15 mouse cellular contexts compared by ENCODE assay signal in genomic region chr14:54180271-54180670, GRCm38 (mm10).
DNase-seq lines count a peak whose midpoint lies in the region; ATAC-seq and TF ChIP-seq lines count a peak whose summit lies in the region.
"Had no signal": no experiment of that assay in that cellular context is flagged by ENCODE, and none has a peak within 500 bp of the region (broad histone marks: within the 10 kb centered on the region; RNA-seq: fewer than 3 reads in every experiment).

No protein-coding gene starts in this region.

- no peaks in the 10 kb centered on the region for H3K27me3 ChIP-seq in intestine, embryonic 15.5 days (replicated peaks)
- no peaks in the 10 kb centered on the region for H3K27me3 ChIP-seq in intestine, postnatal 0 days (replicated peaks; ENCODE audit: control insufficient read depth, insufficient read depth, low read length)
- no peaks in the 10 kb centered on the region for H3K27me3 ChIP-seq in midbrain, embryonic 14.5 days (ENCODE audit: control insufficient read depth, insufficient read depth, low read length)
- no peaks in the 10 kb centered on the region for H3K27me3 ChIP-seq in midbrain, embryonic 10.5 days (ENCODE audit: low read depth, poor library complexity, severe bottlenecking)
- H3K27me3 ChIP-seq in small intestine, adult 2 months (ENCODE audit: control insufficient read depth, insufficient read depth, low read length), result no peaks in the 10 kb centered on the region
- no peaks in the 10 kb centered on the region for H3K27me3 ChIP-seq in forebrain, embryonic 11.5 days (ENCODE audit: control insufficient read depth, insufficient read depth, low read length)
- H3K27me3 ChIP-seq: limb, embryonic 12.5 days had no signal

- WGBS in intestine, embryonic 15.5 days, result 48% methylated on average over 3 of the region's 3 CpGs
- WGBS in intestine, postnatal 0 days, result 53% methylated on average over 3 of the region's 3 CpGs
- WGBS in midbrain, embryonic 14.5 days, result 44% methylated on average over 3 of the region's 3 CpGs
- 80% methylated on average over 3 of the region's 3 CpGs for WGBS in midbrain, embryonic 10.5 days
- WGBS in small intestine, adult 2 months, result 61% methylated on average over 3 of the region's 3 CpGs
- WGBS in forebrain, embryonic 11.5 days, result 79% methylated on average over 3 of the region's 3 CpGs

- no peak; the same call in 1 of the 2 replicates for ATAC-seq in intestine, embryonic 15.5 days
- ATAC-seq in intestine, postnatal 0 days, result no peak
- 0 out of 2 replicates have a peak, but pooled peaks have one; percentile 29 for ATAC-seq in midbrain, embryonic 14.5 days (ENCODE audit: low FRiP score, low TSS enrichment)
- no peak for ATAC-seq in forebrain, embryonic 11.5 days (replicated peaks; ENCODE audit: low FRiP score)

- no peaks in the 10 kb centered on the region for H3K9me3 ChIP-seq in intestine, embryonic 15.5 days
- no peaks in the 10 kb centered on the region for H3K9me3 ChIP-seq in intestine, postnatal 0 days (ENCODE audit: control insufficient read depth)
- H3K9me3 ChIP-seq in midbrain, embryonic 14.5 days (ENCODE audit: control insufficient read depth, low read length), result no peaks in the 10 kb centered on the region
- H3K9me3 ChIP-seq in midbrain, embryonic 10.5 days (replicated peaks), result no peaks in the 10 kb centered on the region
- H3K9me3 ChIP-seq in forebrain, embryonic 11.5 days (ENCODE audit: control insufficient read depth, low read length), result no peaks in the 10 kb centered on the region
- H3K9me3 ChIP-seq: limb, embryonic 12.5 days had no signal

- no peak for TF ChIP-seq POLR2A in small intestine, adult 2 months (IDR thresholded peaks at IDR 0.05; ENCODE audit: low read depth, low read length)

- no peak overlapping the region for H3K4me2 ChIP-seq in intestine, embryonic 15.5 days (replicated peaks)
- no peak overlapping the region for H3K4me2 ChIP-seq in intestine, postnatal 0 days (replicated peaks; ENCODE audit: low read depth)
- no peak overlapping the region for H3K4me2 ChIP-seq in midbrain, embryonic 14.5 days (ENCODE audit: low read length)
- no peak overlapping the region for H3K4me2 ChIP-seq in forebrain, embryonic 11.5 days (ENCODE audit: low read depth, low read length, severe bottlenecking)
- H3K4me2 ChIP-seq: limb, embryonic 12.5 days had no signal

- intact Hi-C loops in gastrocnemius, adult 2 months (cut with DNase I), result no loop called here

- TF ChIP-seq CTCF in gastrocnemius, adult 2 months (IDR thresholded peaks at IDR 0.05), result no peak
- TF ChIP-seq CTCF in intestine, postnatal 0 days (IDR thresholded peaks at IDR 0.05; ENCODE audit: low read depth), result no peak
- TF ChIP-seq CTCF in small intestine, adult 2 months (IDR thresholded peaks at IDR 0.05; ENCODE audit: extremely low read depth, insufficient read length, insufficient replicate concordance, low read depth, low read length), result no peak

- no peaks in the 10 kb centered on the region for H3K36me3 ChIP-seq in intestine, embryonic 15.5 days
- no peaks in the 10 kb centered on the region for H3K36me3 ChIP-seq in intestine, postnatal 0 days (ENCODE audit: control insufficient read depth, insufficient read depth)
- no peaks in the 10 kb centered on the region for H3K36me3 ChIP-seq in midbrain, embryonic 14.5 days (ENCODE audit: control insufficient read depth, insufficient read depth, low read length)
- no peaks in the 10 kb centered on the region for H3K36me3 ChIP-seq in midbrain, embryonic 10.5 days
- no peaks in the 10 kb centered on the region for H3K36me3 ChIP-seq in small intestine, adult 2 months (ENCODE audit: control insufficient read depth, insufficient read depth, low read length)
- no peaks in the 10 kb centered on the region for H3K36me3 ChIP-seq in forebrain, embryonic 11.5 days (ENCODE audit: control insufficient read depth, insufficient read depth, low read length)
- H3K36me3 ChIP-seq: limb, embryonic 12.5 days had no signal

- H3K4me3 ChIP-seq in gastrocnemius, adult 2 months, result no peak overlapping the region
- H3K4me3 ChIP-seq in intestine, embryonic 15.5 days (replicated peaks), result no peak overlapping the region
- no peak overlapping the region for H3K4me3 ChIP-seq in intestine, postnatal 0 days (ENCODE audit: low read depth, low read length)
- H3K4me3 ChIP-seq in midbrain, embryonic 14.5 days (replicated peaks; ENCODE audit: low read depth, low read length), result no peak overlapping the region
- no peak overlapping the region for H3K4me3 ChIP-seq in midbrain, embryonic 10.5 days
- no peak overlapping the region for H3K4me3 ChIP-seq in small intestine, adult 2 months (ENCODE audit: low read depth, low read length)
- H3K4me3 ChIP-seq in forebrain, embryonic 11.5 days (ENCODE audit: low read depth, low read length), result no peak overlapping the region
- H3K4me3 ChIP-seq: erythroblast, embryonic 14.5 days; limb, embryonic 12.5 days had no signal

- H3K27ac ChIP-seq in gastrocnemius, adult 2 months, result peak overlapping the region; percentile 57; the same call in 1 of the 2 replicates
- peak overlapping the region; percentile 38; the same call in 1 of the 2 replicates for H3K27ac ChIP-seq in intestine, embryonic 15.5 days
- no peak overlapping the region for H3K27ac ChIP-seq in intestine, postnatal 0 days (ENCODE audit: low read depth, low read length)
- H3K27ac ChIP-seq in midbrain, embryonic 14.5 days (replicated peaks; ENCODE audit: low read depth, low read length), result peak overlapping the region; percentile 70
- H3K27ac ChIP-seq in midbrain, embryonic 10.5 days (replicated peaks), result no peak overlapping the region
- H3K27ac ChIP-seq in small intestine, adult 2 months (ENCODE audit: insufficient read depth, low read depth, low read length), result peak overlapping the region; percentile 46
- no peak overlapping the region for H3K27ac ChIP-seq in forebrain, embryonic 11.5 days (ENCODE audit: low read depth, low read length)
- H3K27ac ChIP-seq: kidney, postnatal 0 days; limb, embryonic 12.5 days had no signal

- no peak for DNase-seq in gastrocnemius, adult 2 months
- no peak for DNase-seq in gastrocnemius, postnatal 10 days
- peak; percentile 44 for DNase-seq in midbrain, embryonic 14.5 days
- DNase-seq in midbrain, embryonic 10.5 days (ENCODE audit: low spot score), result no peak
- DNase-seq in forebrain, embryonic 11.5 days (ENCODE audit: low spot score), result no peak
- DNase-seq: B cell, adult 2 months; cerebellum, adult 11-12 months; spleen, adult 18-20 months; thymus, adult 18-20 months had no signal

- no peak overlapping the region for H3K9ac ChIP-seq in intestine, embryonic 15.5 days
- H3K9ac ChIP-seq in intestine, postnatal 0 days (ENCODE audit: low read depth, low read length), result no peak overlapping the region
- H3K9ac ChIP-seq in midbrain, embryonic 14.5 days (replicated peaks; ENCODE audit: low read length), result no peak overlapping the region
- no peak overlapping the region for H3K9ac ChIP-seq in forebrain, embryonic 11.5 days (ENCODE audit: low read length)
- H3K9ac ChIP-seq: limb, embryonic 12.5 days had no signal

- peaks cover 13% of the 10 kb centered on the region; the same call in 1 of the 2 replicates for H3K4me1 ChIP-seq in intestine, embryonic 15.5 days (replicated peaks)
- 0 out of 2 replicates have a peak, but pooled peaks cover 3% of the 10 kb centered on the region for H3K4me1 ChIP-seq in intestine, postnatal 0 days (replicated peaks; ENCODE audit: control insufficient read depth, insufficient read depth, low read length)
- H3K4me1 ChIP-seq in midbrain, embryonic 14.5 days (ENCODE audit: control insufficient read depth, insufficient read depth, low read length), result peaks cover 35% of the 10 kb centered on the region
- H3K4me1 ChIP-seq in midbrain, embryonic 10.5 days, result peaks cover 15% of the 10 kb centered on the region
- no peaks in the 10 kb centered on the region; the same call in 1 of the 2 replicates for H3K4me1 ChIP-seq in small intestine, adult 2 months (ENCODE audit: control insufficient read depth, insufficient read depth, insufficient read length, low read length)
- no peaks in the 10 kb centered on the region for H3K4me1 ChIP-seq in forebrain, embryonic 11.5 days (replicated peaks; ENCODE audit: control insufficient read depth, insufficient read depth, low read length)
- H3K4me1 ChIP-seq: limb, embryonic 12.5 days had no signal

Comparison
In these comparisons a context has a peak if more than half of its experiments do, and no peak if none do; other contexts are left out.
1. H3K27ac ChIP-seq: peak in gastrocnemius, adult 2 months (single experiment), intestine, embryonic 15.5 days (single experiment), midbrain, embryonic 14.5 days (single experiment) and small intestine, adult 2 months (single experiment); none in intestine, postnatal 0 days (single experiment), midbrain, embryonic 10.5 days (single experiment) and forebrain, embryonic 11.5 days (single experiment).